Mouse (Mus musculus): Measurements from ENCODE around the gene Ttll4. TPM values are rescaled to one million over a fixed set of nuclear protein-coding genes. Genes with fewer than 3 reads are reported as not detected.

The Ttll4 gene
- polyA plus RNA-seq, 2 experiments, result 6.2 to 6.5 TPM

DNA sequence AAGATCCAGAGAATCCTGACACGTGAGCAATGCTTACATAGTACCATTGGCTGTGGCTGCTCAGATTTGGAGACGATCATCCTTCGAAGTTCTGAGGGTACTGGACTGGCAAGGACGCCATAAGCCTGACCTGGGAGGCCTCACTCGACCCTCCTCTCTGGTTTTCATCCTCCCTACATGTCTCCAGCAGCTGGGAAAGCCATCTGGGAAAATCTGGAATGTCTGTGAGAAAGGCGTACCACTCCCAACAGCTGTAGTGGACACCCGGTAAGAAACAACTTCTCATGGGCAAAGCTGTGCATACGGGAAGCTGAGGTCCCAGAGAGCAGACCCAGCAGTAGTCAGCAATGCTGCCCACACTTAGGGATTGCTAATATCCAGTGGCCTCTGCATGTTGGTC is 90.6 kb downstream of the Ttll4 start:
- Histone ChIP-seq H3K27ac (no peak overlapping the region), H3K36me3 (replicated peaks; ENCODE audit: control insufficient read depth, insufficient read depth, low read depth) (no peaks in the 10 kb centered on the region), H3K4me2 (ENCODE audit: low read depth) (no peak overlapping the region), H3K27me3 (ENCODE audit: control insufficient read depth, insufficient read depth, low read length) (no peaks in the 10 kb centered on the region; the same call in 1 of the 2 replicates), H3K9ac (replicated peaks) (no peak overlapping the region), H3K4me3 (ENCODE audit: insufficient read depth in 1 of 2, low read depth in 2 of 2, low read length in 2 of 2) (no peak overlapping the region), H3K4me1 (replicated peaks; ENCODE audit: control insufficient read depth in 2 of 2, insufficient read depth in 2 of 2, low read length in 1 of 2) (no peaks in the 10 kb centered on the region), H3K9me3 (ENCODE audit: control insufficient read depth, low read length) (no peaks in the 10 kb centered on the region)
- TF ChIP-seq EP300 (IDR thresholded peaks at IDR 0.05; ENCODE audit: low read depth) (no peak), CTCF (IDR thresholded peaks at IDR 0.05; ENCODE audit: low read depth) (no peak)
- WGBS (ENCODE audit: insufficient replicate concordance), result 72% methylated on average over 8 of the region's 8 CpGs
- DNase-seq (ENCODE audit: low read depth in 3 of 3, low spot score in 3 of 3) (no peak), ATAC-seq (ENCODE audit: insufficient read depth) (no peak)

DNA sequence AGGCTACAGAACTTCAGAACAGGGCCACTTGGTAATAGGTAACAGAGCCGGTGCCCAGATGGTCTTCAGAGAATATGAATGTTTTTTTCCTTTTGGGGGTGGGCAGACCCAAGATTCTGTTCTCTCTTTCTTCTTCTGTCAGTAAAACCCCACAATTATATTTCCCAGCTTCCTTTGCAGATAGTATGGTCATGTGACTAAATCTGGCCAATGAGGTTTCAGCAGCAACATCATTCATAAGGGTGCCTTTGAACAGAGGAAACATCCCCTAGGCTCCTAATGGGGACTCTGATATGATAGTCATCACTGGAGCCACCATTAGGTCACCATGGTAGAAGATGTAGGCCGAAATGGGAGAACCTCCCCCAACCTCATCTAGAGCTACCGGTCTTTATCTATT is 91.3 kb downstream of the Ttll4 start:
- H3K9ac ChIP-seq (replicated peaks), result no peak overlapping the region
- no peak overlapping the region for H3K27ac ChIP-seq
- H3K9me3 ChIP-seq (ENCODE audit: control insufficient read depth, low read length), result no peaks in the 10 kb centered on the region
- TF ChIP-seq CTCF (IDR thresholded peaks at IDR 0.05; ENCODE audit: low read depth), result no peak
- no peak for TF ChIP-seq EP300 (IDR thresholded peaks at IDR 0.05; ENCODE audit: low read depth)
- H3K4me3 ChIP-seq (ENCODE audit: insufficient read depth in 1 of 2, low read depth in 2 of 2, low read length in 2 of 2), result no peak overlapping the region
- WGBS (ENCODE audit: insufficient replicate concordance), result 74% methylated on average over 3 of the region's 3 CpGs
- H3K27me3 ChIP-seq (ENCODE audit: control insufficient read depth, insufficient read depth, low read length), result no peaks in the 10 kb centered on the region; the same call in 1 of the 2 replicates
- H3K4me1 ChIP-seq (replicated peaks; ENCODE audit: control insufficient read depth in 2 of 2, insufficient read depth in 2 of 2, low read length in 1 of 2), result no peaks in the 10 kb centered on the region
- no peak overlapping the region for H3K4me2 ChIP-seq (ENCODE audit: low read depth)
- ATAC-seq (ENCODE audit: insufficient read depth), result no peak
- DNase-seq (ENCODE audit: low read depth in 3 of 3, low spot score in 3 of 3), result no peak
- H3K36me3 ChIP-seq (replicated peaks; ENCODE audit: control insufficient read depth, insufficient read depth, low read depth), result no peaks in the 10 kb centered on the region

Other genes with a start within 250 kb of the Ttll4 start
- 18.4 and 23.8 TPM in 2 replicates for gene Cnot9, start 155.7 kb upstream of the Ttll4 start, polyA plus RNA-seq (2012; rRNA removed)
- 39.7 and 42.4 TPM in 2 replicates for gene Cnot9, start 155.7 kb upstream of the Ttll4 start, polyA plus RNA-seq (2014; fragmentation: Nextera tagmentation; extraction: Ambion mirVana)
- gene Plcd4, start 118.9 kb upstream of the Ttll4 start, polyA plus RNA-seq (2012; rRNA removed), result 0.01 TPM in 1 of 2 replicates, not detected in the other
- 0.09 TPM in 1 of 2 replicates, not detected in the other for gene Plcd4, start 118.9 kb upstream of the Ttll4 start, polyA plus RNA-seq (2014; fragmentation: Nextera tagmentation; extraction: Ambion mirVana)
- 2.6 and 4.4 TPM in 2 replicates for gene Usp37, start 117.5 kb upstream of the Ttll4 start, polyA plus RNA-seq (2012; rRNA removed)
- gene Usp37, start 117.5 kb upstream of the Ttll4 start, polyA plus RNA-seq (2014; fragmentation: Nextera tagmentation; extraction: Ambion mirVana), result 11.4 and 13.5 TPM in 2 replicates
- gene Zfp142, start 73.5 kb upstream of the Ttll4 start, polyA plus RNA-seq (2012; rRNA removed), result 3.0 TPM in 2 replicates
- 0.94 and 1.5 TPM in 2 replicates for gene Zfp142, start 73.5 kb upstream of the Ttll4 start, polyA plus RNA-seq (2014; fragmentation: Nextera tagmentation; extraction: Ambion mirVana)
- gene Bcs1l, start 73.5 kb upstream of the Ttll4 start, polyA plus RNA-seq (2012; rRNA removed), result 9.2 and 9.5 TPM in 2 replicates
- 9.1 and 10.2 TPM in 2 replicates for gene Bcs1l, start 73.5 kb upstream of the Ttll4 start, polyA plus RNA-seq (2014; fragmentation: Nextera tagmentation; extraction: Ambion mirVana)
- 21.9 and 24.0 TPM in 2 replicates for gene Rnf25, start 60.3 kb upstream of the Ttll4 start, polyA plus RNA-seq (2012; rRNA removed)
- gene Rnf25, start 60.3 kb upstream of the Ttll4 start, polyA plus RNA-seq (2014; fragmentation: Nextera tagmentation; extraction: Ambion mirVana), result 2.1 and 2.6 TPM in 2 replicates
- 0.17 and 0.24 TPM in 2 replicates for gene Stk36, start 60.3 kb upstream of the Ttll4 start, polyA plus RNA-seq (2012; rRNA removed)
- gene Stk36, start 60.3 kb upstream of the Ttll4 start, polyA plus RNA-seq (2014; fragmentation: Nextera tagmentation; extraction: Ambion mirVana), result 0.08 and 0.95 TPM in 2 replicates
- 2.5 and 3.3 TPM in 2 replicates for gene Cyp27a1, start 51.8 kb downstream of the Ttll4 start, polyA plus RNA-seq (2012; rRNA removed)
- gene Cyp27a1, start 51.8 kb downstream of the Ttll4 start, polyA plus RNA-seq (2014; fragmentation: Nextera tagmentation; extraction: Ambion mirVana), result 3.4 and 5.0 TPM in 2 replicates
- not detected in 2 replicates for gene Prkag3, start 87.5 kb downstream of the Ttll4 start, polyA plus RNA-seq (2012; rRNA removed)
- not detected in 2 replicates for gene Prkag3, start 87.5 kb downstream of the Ttll4 start, polyA plus RNA-seq (2014; fragmentation: Nextera tagmentation; extraction: Ambion mirVana)
- gene Wnt6, start 110.1 kb downstream of the Ttll4 start, polyA plus RNA-seq (2012; rRNA removed), result 0.04 and 0.10 TPM in 2 replicates
- gene Wnt6, start 110.1 kb downstream of the Ttll4 start, polyA plus RNA-seq (2014; fragmentation: Nextera tagmentation; extraction: Ambion mirVana), result 0.06 TPM in 1 of 2 replicates, not detected in the other
- not detected in 2 replicates for gene Wnt10a, start 129.8 kb downstream of the Ttll4 start, polyA plus RNA-seq (2012; rRNA removed)
- not detected in 2 replicates for gene Wnt10a, start 129.8 kb downstream of the Ttll4 start, polyA plus RNA-seq (2014; fragmentation: Nextera tagmentation; extraction: Ambion mirVana)
- gene Cdk5r2, start 193.2 kb downstream of the Ttll4 start, polyA plus RNA-seq (2012; rRNA removed), result 0.01 and 0.03 TPM in 2 replicates
- not detected in 2 replicates for gene Cdk5r2, start 193.2 kb downstream of the Ttll4 start, polyA plus RNA-seq (2014; fragmentation: Nextera tagmentation; extraction: Ambion mirVana)
- gene Fev, start 223.7 kb downstream of the Ttll4 start, polyA plus RNA-seq (2012; rRNA removed), result 0.03 and 0.04 TPM in 2 replicates
- gene Fev, start 223.7 kb downstream of the Ttll4 start, polyA plus RNA-seq (2014; fragmentation: Nextera tagmentation; extraction: Ambion mirVana), result 0.09 and 0.15 TPM in 2 replicates
- gene Cryba2, start 231.4 kb downstream of the Ttll4 start, polyA plus RNA-seq (2012; rRNA removed), result not detected in 2 replicates
- not detected in 2 replicates for gene Cryba2, start 231.4 kb downstream of the Ttll4 start, polyA plus RNA-seq (2014; fragmentation: Nextera tagmentation; extraction: Ambion mirVana)

All from liver, embryonic 14.5 days (tissue).